Mouse (Mus musculus) bone marrow macrophage, adult 2 months (primary cell): ENCODE measurements around the gene Zfp618. TPM values are rescaled to one million over a fixed set of nuclear protein-coding genes. Genes with fewer than 3 reads are reported as not detected.

Source experiments
- H3K27ac ChIP-seq: 2 replicates; pipeline ENCODE4 v1.5.1; 2012; ENCODE audit warnings: low read depth, low read length; ENCODE audit not compliant: insufficient read depth
- H3K4me1 ChIP-seq: 2 replicates; pipeline ENCODE4 v1.6.1; 2012; ENCODE audit warnings: low read length; ENCODE audit not compliant: control insufficient read depth, insufficient read depth
- H3K4me3 ChIP-seq: 2 replicates; pipeline ENCODE4 v1.5.1; 2012; ENCODE audit warnings: mild to moderate bottlenecking, low read length, moderate library complexity; ENCODE audit not compliant: insufficient read depth
- CTCF ChIP-seq: IDR thresholded peaks from 2 replicates; pipeline ENCODE4 v1.5.1; 2012; ENCODE audit warnings: low read depth, mild to moderate bottlenecking, low read length, moderate library complexity
- POLR2A ChIP-seq: IDR thresholded peaks from 2 replicates; pipeline ENCODE4 v1.6.1; 2012; ENCODE audit warnings: mild to moderate bottlenecking, low read depth, low read length, borderline replicate concordance
- polyA plus RNA-seq: library from polyadenylated mRNA; stranded (reverse); fragments of >200 nt; gene quantifications from 2 replicates; pipeline ENCODE4 v1.2.4, GENCODE M21; 2012; ENCODE audit not compliant: missing spikeins, insufficient read depth, insufficient read length

Gene Zfp618
- polyA plus RNA-seq, 1 experiment = 0.11 TPM

GRCm38 (mm10) chr4:62998431-62998835 lies 33.1 kb downstream of the Zfp618 start:
- Histone ChIP-seq H3K4me1 (no peaks in the 10 kb centered on the region), H3K4me3 (no peak overlapping the region), H3K27ac (no peak overlapping the region)
- no peak for TF ChIP-seq CTCF
- TF ChIP-seq POLR2A = no peak

GRCm38 (mm10) chr4:62998908-62999307 lies 33.5 kb downstream of the Zfp618 start:
- Histone ChIP-seq H3K27ac (no peak overlapping the region), H3K4me1 (no peaks in the 10 kb centered on the region), H3K4me3 (no peak overlapping the region)
- no peak for TF ChIP-seq POLR2A
- TF ChIP-seq CTCF = no peak

- Histone ChIP-seq H3K27ac (no peak overlapping the region), H3K4me1 (no peaks in the 10 kb centered on the region), H3K4me3 (no peak overlapping the region)
- TF ChIP-seq CTCF (no peak), POLR2A (no peak)
Measured at GRCm38 (mm10) chr4:62999321-62999720, 33.9 kb downstream of the Zfp618 start.

- no peak overlapping the region for H3K4me3 ChIP-seq
- TF ChIP-seq CTCF = no peak
- no peak for TF ChIP-seq POLR2A
- no peaks in the 10 kb centered on the region for H3K4me1 ChIP-seq
- H3K27ac ChIP-seq = no peak overlapping the region
Measured at GRCm38 (mm10) chr4:62999916-63000315, 34.5 kb downstream of the Zfp618 start.

- no peak overlapping the region for H3K4me3 ChIP-seq
- no peaks in the 10 kb centered on the region for H3K4me1 ChIP-seq
- TF ChIP-seq POLR2A (no peak), CTCF (no peak)
- H3K27ac ChIP-seq = no peak overlapping the region
Measured at GRCm38 (mm10) chr4:63000316-63001055, 35.1 kb downstream of the Zfp618 start.

GRCm38 (mm10) chr4:63002386-63002785 lies 37.0 kb downstream of the Zfp618 start:
- H3K27ac ChIP-seq = no peak overlapping the region
- TF ChIP-seq POLR2A (no peak), CTCF (no peak)
- H3K4me3 ChIP-seq = no peak overlapping the region
- no peaks in the 10 kb centered on the region for H3K4me1 ChIP-seq

- Histone ChIP-seq H3K4me1 (no peaks in the 10 kb centered on the region), H3K27ac (no peak overlapping the region), H3K4me3 (no peak overlapping the region)
- no peak for TF ChIP-seq POLR2A
- no peak for TF ChIP-seq CTCF
Measured at GRCm38 (mm10) chr4:63004519-63004918, 39.1 kb downstream of the Zfp618 start.

GRCm38 (mm10) chr4:63005446-63006185 lies 40.2 kb downstream of the Zfp618 start:
- H3K4me3 ChIP-seq = no peak overlapping the region
- H3K27ac ChIP-seq = no peak overlapping the region
- TF ChIP-seq POLR2A (no peak), CTCF (no peak)
- H3K4me1 ChIP-seq = no peaks in the 10 kb centered on the region

GRCm38 (mm10) chr4:63006198-63007155 lies 41.1 kb downstream of the Zfp618 start:
- no peaks in the 10 kb centered on the region for H3K4me1 ChIP-seq
- no peak for TF ChIP-seq CTCF
- TF ChIP-seq POLR2A = no peak
- H3K27ac ChIP-seq = no peak overlapping the region
- H3K4me3 ChIP-seq = no peak overlapping the region

GRCm38 (mm10) chr4:63008206-63008605 lies 42.8 kb downstream of the Zfp618 start:
- no peaks in the 10 kb centered on the region for H3K4me1 ChIP-seq
- no peak overlapping the region for H3K27ac ChIP-seq
- H3K4me3 ChIP-seq = no peak overlapping the region
- TF ChIP-seq CTCF = no peak
- TF ChIP-seq POLR2A = no peak
